Mouse (Mus musculus) kidney, embryonic 15.5 days (tissue): ENCODE measurements at regions not wholly inside any gene's neighbourhood (a gene's known extent, or its start where the extent isn't known, plus 50 kb on each side); places are given as distances from the start of the nearest gene placed in this dataset.

Experiments used
- ATAC-seq: fragments of 200-750 bp; cut with Nextera tagmentation; replicated peaks from 2 replicates; pipeline ENCODE4 v1.8.0; 2017; ENCODE audit warnings: moderate TSS enrichment; ENCODE audit not compliant: low FRiP score
- H3K27ac ChIP-seq: fragments of 300-500 bp; sonication (generic); 2 replicates; pipeline ENCODE4 v1.5.1; 2015; ENCODE audit warnings: mild to moderate bottlenecking, inconsistent platforms
- H3K27me3 ChIP-seq: fragments of 300-500 bp; sonication (generic); 2 replicates; pipeline ENCODE4 v1.6.1; 2015; ENCODE audit warnings: inconsistent platforms
- H3K36me3 ChIP-seq: fragments of 300-500 bp; sonication (generic); 2 replicates; pipeline ENCODE4 v1.6.1; 2015; ENCODE audit warnings: inconsistent platforms
- H3K4me1 ChIP-seq: fragments of 300-500 bp; sonication (generic); 2 replicates; pipeline ENCODE4 v1.6.1; 2015; ENCODE audit warnings: inconsistent platforms
- H3K4me2 ChIP-seq: fragments of 300-500 bp; sonication (generic); 2 replicates; pipeline ENCODE4 v1.6.1; 2015; ENCODE audit warnings: moderate library complexity, mild to moderate bottlenecking, inconsistent platforms
- H3K4me3 ChIP-seq: fragments of 300-500 bp; sonication (generic); replicated peaks from 2 replicates; pipeline ENCODE4 v1.5.1; 2015; ENCODE audit warnings: mild to moderate bottlenecking, inconsistent platforms
- H3K9ac ChIP-seq: fragments of 300-500 bp; sonication (generic); 2 replicates; pipeline ENCODE4 v1.6.1; 2015; ENCODE audit warnings: mild to moderate bottlenecking, inconsistent platforms
- H3K9me3 ChIP-seq: fragments of 300-500 bp; sonication (generic); replicated peaks from 2 replicates; pipeline ENCODE4 v1.6.1; 2016; ENCODE audit warnings: inconsistent platforms
- WGBS: fragments of 180-500 bp; shearing (Covaris S2); methylation state at CpG from one replicate; pipeline ENCODE4 v1.1.7; 2015; ENCODE audit warnings: mixed read lengths; 5-methylcytosine and 5-hydroxymethylcytosine counted together

GRCm38 (mm10) chr4:33823850-33824249 lies 100.5 kb upstream of the Cnr1 start:
- no peak overlapping the region for H3K27ac ChIP-seq
- H3K9me3 ChIP-seq: no peaks in the 10 kb centered on the region
- WGBS: 0% methylated on average over 5 of the region's 5 CpGs
- no peak; the same call in 1 of the 2 replicates for ATAC-seq
- H3K4me3 ChIP-seq: no peak overlapping the region
- H3K9ac ChIP-seq: no peak overlapping the region
- H3K4me1 ChIP-seq: 0 out of 2 replicates have a peak, but pooled peaks cover 5% of the 10 kb centered on the region
- H3K4me2 ChIP-seq: no peak overlapping the region
- no peaks in the 10 kb centered on the region for H3K27me3 ChIP-seq
- H3K36me3 ChIP-seq: no peaks in the 10 kb centered on the region

- Histone ChIP-seq H3K27ac (no peak overlapping the region), H3K27me3 (no peaks in the 10 kb centered on the region), H3K4me2 (no peak overlapping the region), H3K4me1 (no peaks in the 10 kb centered on the region), H3K36me3 (no peaks in the 10 kb centered on the region), H3K4me3 (no peak overlapping the region), H3K9me3 (no peaks in the 10 kb centered on the region), H3K9ac (no peak overlapping the region)
- WGBS: 84% methylated on average over 7 of the region's 7 CpGs
- ATAC-seq: no peak
Measured at GRCm38 (mm10) chr4:33833134-33833533, 91.3 kb upstream of the Cnr1 start.

- no peak overlapping the region for H3K4me2 ChIP-seq
- WGBS: 86% methylated on average over 6 of the region's 6 CpGs
- no peak overlapping the region for H3K9ac ChIP-seq
- no peak overlapping the region for H3K4me3 ChIP-seq
- ATAC-seq: no peak
- H3K4me1 ChIP-seq: 0 out of 2 replicates have a peak, but pooled peaks cover 3% of the 10 kb centered on the region
- no peaks in the 10 kb centered on the region for H3K27me3 ChIP-seq
- H3K9me3 ChIP-seq: no peaks in the 10 kb centered on the region
- H3K36me3 ChIP-seq: no peaks in the 10 kb centered on the region
- H3K27ac ChIP-seq: no peak overlapping the region
Measured at GRCm38 (mm10) chr4:33838436-33838835, 86.0 kb upstream of the Cnr1 start.

GRCm38 (mm10) chr4:33840119-33840518 lies 84.3 kb upstream of the Cnr1 start:
- H3K27ac ChIP-seq: no peak overlapping the region
- H3K4me1 ChIP-seq: 0 out of 2 replicates have a peak, but pooled peaks cover 3% of the 10 kb centered on the region
- no peaks in the 10 kb centered on the region for H3K36me3 ChIP-seq
- no peak overlapping the region for H3K4me3 ChIP-seq
- WGBS: 52% methylated on average over 14 of the region's 14 CpGs
- no peak for ATAC-seq
- H3K4me2 ChIP-seq: peak overlapping the region; percentile 22
- H3K9ac ChIP-seq: no peak overlapping the region
- H3K9me3 ChIP-seq: no peaks in the 10 kb centered on the region
- no peaks in the 10 kb centered on the region for H3K27me3 ChIP-seq

- Histone ChIP-seq H3K27me3 (no peaks in the 10 kb centered on the region), H3K4me2 (no peak overlapping the region), H3K4me1 (no peaks in the 10 kb centered on the region), H3K4me3 (no peak overlapping the region), H3K9ac (no peak overlapping the region), H3K27ac (no peak overlapping the region), H3K36me3 (no peaks in the 10 kb centered on the region), H3K9me3 (no peaks in the 10 kb centered on the region)
- WGBS: 26% methylated on average over 9 of the region's 9 CpGs
- ATAC-seq: no peak
Measured at GRCm38 (mm10) chr4:33845611-33846395, 78.6 kb upstream of the Cnr1 start.

- no peak for ATAC-seq
- Histone ChIP-seq H3K4me3 (no peak overlapping the region), H3K4me1 (no peaks in the 10 kb centered on the region), H3K36me3 (no peaks in the 10 kb centered on the region), H3K27ac (no peak overlapping the region), H3K4me2 (no peak overlapping the region), H3K27me3 (no peaks in the 10 kb centered on the region), H3K9me3 (no peaks in the 10 kb centered on the region), H3K9ac (no peak overlapping the region)
- WGBS: 83% methylated on average over 7 of the region's 7 CpGs
Measured at GRCm38 (mm10) chr4:33850249-33850648, 74.1 kb upstream of the Cnr1 start.

GRCm38 (mm10) chr4:33852294-33852693 lies 72.1 kb upstream of the Cnr1 start:
- H3K4me2 ChIP-seq: no peak overlapping the region
- H3K9me3 ChIP-seq: no peaks in the 10 kb centered on the region
- WGBS: 92% methylated on average over 5 of the region's 5 CpGs
- ATAC-seq: no peak
- H3K27me3 ChIP-seq: no peaks in the 10 kb centered on the region
- H3K36me3 ChIP-seq: no peaks in the 10 kb centered on the region
- no peak overlapping the region for H3K27ac ChIP-seq
- no peaks in the 10 kb centered on the region for H3K4me1 ChIP-seq
- no peak overlapping the region for H3K9ac ChIP-seq
- H3K4me3 ChIP-seq: no peak overlapping the region

GRCm38 (mm10) chr4:33855112-33855511 lies 69.3 kb upstream of the Cnr1 start:
- no peaks in the 10 kb centered on the region for H3K4me1 ChIP-seq
- no peak for ATAC-seq
- no peak overlapping the region for H3K9ac ChIP-seq
- H3K4me2 ChIP-seq: no peak overlapping the region
- H3K27ac ChIP-seq: no peak overlapping the region
- H3K4me3 ChIP-seq: no peak overlapping the region
- H3K36me3 ChIP-seq: no peaks in the 10 kb centered on the region
- no peaks in the 10 kb centered on the region for H3K9me3 ChIP-seq
- no peaks in the 10 kb centered on the region for H3K27me3 ChIP-seq

- no peaks in the 10 kb centered on the region for H3K9me3 ChIP-seq
- H3K9ac ChIP-seq: no peak overlapping the region
- H3K4me3 ChIP-seq: no peak overlapping the region
- H3K27me3 ChIP-seq: no peaks in the 10 kb centered on the region
- no peak for ATAC-seq
- H3K36me3 ChIP-seq: no peaks in the 10 kb centered on the region
- H3K4me2 ChIP-seq: no peak overlapping the region
- WGBS: 93% methylated on average over 2 of the region's 2 CpGs
- H3K4me1 ChIP-seq: peaks cover 5% of the 10 kb centered on the region; the same call in 1 of the 2 replicates
- H3K27ac ChIP-seq: no peak overlapping the region
Measured at GRCm38 (mm10) chr4:33867126-33867525, 57.3 kb upstream of the Cnr1 start.

- no peaks in the 10 kb centered on the region for H3K36me3 ChIP-seq
- no peak overlapping the region for H3K27ac ChIP-seq
- peaks cover 5% of the 10 kb centered on the region; the same call in 1 of the 2 replicates for H3K4me1 ChIP-seq
- H3K9ac ChIP-seq: no peak overlapping the region
- no peak overlapping the region for H3K4me3 ChIP-seq
- no peak overlapping the region for H3K4me2 ChIP-seq
- WGBS: 36% methylated on average over 5 of the region's 5 CpGs
- H3K9me3 ChIP-seq: no peaks in the 10 kb centered on the region
- peak; percentile 54; the same call in 1 of the 2 replicates for ATAC-seq
- H3K27me3 ChIP-seq: no peaks in the 10 kb centered on the region
Measured at GRCm38 (mm10) chr4:33869317-33869716, 55.1 kb upstream of the Cnr1 start.
